Comparison of ENCODE assay signal across 24 mouse cellular contexts in genomic region chr11:70053156-70053555, GRCm38 (mm10). TPM values are rescaled to one million over a fixed set of nuclear protein-coding genes. Genes with fewer than 3 reads are reported as not detected.
A peak's percentile ranks its signal among the peaks of the same experiment; 100 is the strongest.
DNase-seq lines count a peak whose midpoint lies in the region; ATAC-seq and TF ChIP-seq lines count a peak whose summit lies in the region.
"Had no signal": no experiment of that assay in that cellular context is flagged by ENCODE, and none has a peak within 500 bp of the region (broad histone marks: within the 10 kb centered on the region; RNA-seq: fewer than 3 reads in every experiment).

No protein-coding gene starts in this region.

- TF ChIP-seq CTCF in liver, postnatal 0 days (IDR thresholded peaks at IDR 0.05; ENCODE audit: low read depth), result no peak

- no peak overlapping the region for H3K4me2 ChIP-seq in embryonic facial prominence, embryonic 13.5 days
- no peak overlapping the region for H3K4me2 ChIP-seq in liver, postnatal 0 days (ENCODE audit: low read depth, low read length)
- no peak overlapping the region for H3K4me2 ChIP-seq in liver, embryonic 11.5 days
- H3K4me2 ChIP-seq: embryonic facial prominence, embryonic 15.5 days; heart, embryonic 13.5 days; hindbrain, embryonic 15.5 days had no signal

- no peak for DNase-seq in embryonic facial prominence, embryonic 10.5 days (ENCODE audit: low spot score)
- DNase-seq in liver, postnatal 0 days, result no peak
- no peak for DNase-seq in liver, embryonic 11.5 days (ENCODE audit: low spot score)
- DNase-seq in right cerebral cortex, postnatal 10 days (ENCODE audit: low spot score in 2 of 2), result peak; percentile 35 to 41
- DNase-seq in right cerebral cortex, postnatal 25 days, result no peak
- DNase-seq in spleen, adult 12 weeks (ENCODE audit: low spot score), result no peak
- DNase-seq: adrenal gland, adult 2 months; adrenal gland, postnatal 25 days; cerebellum, adult 11 months; cerebellum, adult 8-10 months; gastrocnemius, postnatal 36 days; heart, adult 11 months; heart, postnatal 36 days had no signal

- 0 out of 2 replicates have a peak overlapping the region, but pooled peaks have one; percentile 16 for H3K27ac ChIP-seq in embryonic facial prominence, embryonic 13.5 days
- no peak overlapping the region for H3K27ac ChIP-seq in embryonic facial prominence, embryonic 10.5 days (replicated peaks)
- peak overlapping the region; percentile 88 for H3K27ac ChIP-seq in liver, postnatal 0 days (ENCODE audit: low read depth)
- H3K27ac ChIP-seq in liver, embryonic 11.5 days (ENCODE audit: low read depth, low read length), result no peak overlapping the region
- H3K27ac ChIP-seq: embryonic facial prominence, embryonic 15.5 days; forebrain, embryonic 10.5 days; heart, embryonic 13.5 days; hindbrain, embryonic 15.5 days had no signal

- H3K4me1 ChIP-seq in embryonic facial prominence, embryonic 13.5 days, result 0 out of 2 replicates have a peak, but pooled peaks cover 8% of the 10 kb centered on the region
- peaks cover 30% of the 10 kb centered on the region for H3K4me1 ChIP-seq in embryonic facial prominence, embryonic 10.5 days
- no peaks in the 10 kb centered on the region for H3K4me1 ChIP-seq in liver, postnatal 0 days (ENCODE audit: insufficient read depth)
- H3K4me1 ChIP-seq in liver, embryonic 11.5 days (replicated peaks; ENCODE audit: control insufficient read depth, insufficient read depth, low read length), result peaks cover 5% of the 10 kb centered on the region

- no peaks in the 10 kb centered on the region for H3K27me3 ChIP-seq in embryonic facial prominence, embryonic 13.5 days
- peaks cover 16% of the 10 kb centered on the region for H3K27me3 ChIP-seq in embryonic facial prominence, embryonic 10.5 days (replicated peaks; ENCODE audit: low read depth, poor library complexity, severe bottlenecking)
- H3K27me3 ChIP-seq in liver, postnatal 0 days (ENCODE audit: insufficient read depth, low read length), result no peaks in the 10 kb centered on the region
- H3K27me3 ChIP-seq in liver, embryonic 11.5 days (replicated peaks; ENCODE audit: control insufficient read depth, insufficient read depth, low read length), result no peaks in the 10 kb centered on the region
- H3K27me3 ChIP-seq: embryonic facial prominence, embryonic 15.5 days; hindbrain, embryonic 15.5 days had no signal

- ATAC-seq in embryonic facial prominence, embryonic 13.5 days (ENCODE audit: insufficient number of reproducible peaks, insufficient read depth, low FRiP score, low TSS enrichment, low read depth), result no peak
- ATAC-seq in liver, postnatal 0 days, result no peak
- no peak for ATAC-seq in liver, embryonic 11.5 days (replicated peaks; ENCODE audit: low FRiP score)
- ATAC-seq: activated CD4-positive, CD25-positive, alpha-beta regulatory T cell, adult 4 months; forebrain, embryonic 14.5 days; Patski had no signal

- TF ChIP-seq EP300 in liver, postnatal 0 days (IDR thresholded peaks at IDR 0.05; ENCODE audit: low read depth), result no peak

- H3K9me3 ChIP-seq in embryonic facial prominence, embryonic 13.5 days, result no peaks in the 10 kb centered on the region
- H3K9me3 ChIP-seq in embryonic facial prominence, embryonic 10.5 days, result no peaks in the 10 kb centered on the region
- H3K9me3 ChIP-seq in liver, postnatal 0 days (ENCODE audit: low read length), result no peaks in the 10 kb centered on the region
- no peaks in the 10 kb centered on the region for H3K9me3 ChIP-seq in liver, embryonic 11.5 days (ENCODE audit: control insufficient read depth, low read length)
- H3K9me3 ChIP-seq: embryonic facial prominence, embryonic 15.5 days; forebrain, embryonic 10.5 days; heart, embryonic 13.5 days; hindbrain, embryonic 15.5 days had no signal

- WGBS in embryonic facial prominence, embryonic 13.5 days, result 71% methylated on average over 7 of the region's 7 CpGs
- 81% methylated on average over 7 of the region's 7 CpGs for WGBS in embryonic facial prominence, embryonic 10.5 days
- 60% methylated on average over 7 of the region's 7 CpGs for WGBS in liver, postnatal 0 days (ENCODE audit: insufficient replicate concordance)
- WGBS in liver, embryonic 11.5 days, result 77% methylated on average over 7 of the region's 7 CpGs

- no peaks in the 10 kb centered on the region for H3K36me3 ChIP-seq in embryonic facial prominence, embryonic 13.5 days
- H3K36me3 ChIP-seq in embryonic facial prominence, embryonic 10.5 days (replicated peaks), result no peaks in the 10 kb centered on the region
- H3K36me3 ChIP-seq in liver, postnatal 0 days (replicated peaks; ENCODE audit: insufficient read depth, low read length), result peaks cover 6% of the 10 kb centered on the region; the same call in 1 of the 2 replicates
- no peaks in the 10 kb centered on the region for H3K36me3 ChIP-seq in liver, embryonic 11.5 days (ENCODE audit: control insufficient read depth, insufficient read depth, low read length)
- H3K36me3 ChIP-seq: embryonic facial prominence, embryonic 15.5 days; forebrain, embryonic 10.5 days; heart, embryonic 13.5 days; hindbrain, embryonic 15.5 days had no signal

- H3K9ac ChIP-seq in embryonic facial prominence, embryonic 13.5 days, result no peak overlapping the region
- H3K9ac ChIP-seq in liver, postnatal 0 days (replicated peaks), result no peak overlapping the region
- no peak overlapping the region for H3K9ac ChIP-seq in liver, embryonic 11.5 days (ENCODE audit: low read depth, low read length)
- H3K9ac ChIP-seq: embryonic facial prominence, embryonic 15.5 days; heart, embryonic 13.5 days; hindbrain, embryonic 15.5 days had no signal

- no peak overlapping the region for H3K4me3 ChIP-seq in embryonic facial prominence, embryonic 13.5 days
- H3K4me3 ChIP-seq in embryonic facial prominence, embryonic 10.5 days, result no peak overlapping the region
- no peak overlapping the region for H3K4me3 ChIP-seq in liver, postnatal 0 days (ENCODE audit: low read depth, low read length)
- no peak overlapping the region for H3K4me3 ChIP-seq in liver, embryonic 11.5 days (ENCODE audit: low read depth, low read length)
- H3K4me3 ChIP-seq: embryonic facial prominence, embryonic 15.5 days; erythroblast, embryonic 14.5 days; forebrain, embryonic 10.5 days; heart, embryonic 13.5 days; hindbrain, embryonic 15.5 days had no signal

RNA-seq across cellular contexts. Expression of gene Asgr1, which starts 0.7 kb away (rescaled TPM):
- polyA plus RNA-seq in embryonic facial prominence, embryonic 13.5 days (2015; fragmentation: Nextera tagmentation; extraction: Ambion mirVana), result 0.24 and 0.47 TPM in 2 replicates
- polyA plus RNA-seq in embryonic facial prominence, embryonic 10.5 days (2016; fragmentation: Nextera tagmentation; extraction: Ambion mirVana), result 0.55 and 0.70 TPM in 2 replicates
- polyA plus RNA-seq in liver, postnatal 0 days (2015; fragmentation: Nextera tagmentation; extraction: Ambion mirVana), result 458 and 462 TPM in 2 replicates
- polyA plus RNA-seq in liver, embryonic 11.5 days (2014; fragmentation: Nextera tagmentation; extraction: Ambion mirVana), result 0.40 and 0.66 TPM in 2 replicates
- polyA plus RNA-seq: activated CD4-positive, CD25-positive, alpha-beta regulatory T cell, adult 4 months; erythroblast, embryonic 14.5 days; heart, embryonic 13.5 days; heart, postnatal 0 days; Patski had no signal

RNA-seq across cellular contexts. Expression of gene Dlg4, which starts 36.4 kb away (rescaled TPM):
- 13.1 and 13.5 TPM in 2 replicates for polyA plus RNA-seq in embryonic facial prominence, embryonic 13.5 days (2015; fragmentation: Nextera tagmentation; extraction: Ambion mirVana)
- 12.6 and 13.2 TPM in 2 replicates for polyA plus RNA-seq in embryonic facial prominence, embryonic 10.5 days (2016; fragmentation: Nextera tagmentation; extraction: Ambion mirVana)
- 0.58 and 0.61 TPM in 2 replicates for polyA plus RNA-seq in liver, postnatal 0 days (2015; fragmentation: Nextera tagmentation; extraction: Ambion mirVana)
- 9.3 and 9.4 TPM in 2 replicates for polyA plus RNA-seq in liver, embryonic 11.5 days (2014; fragmentation: Nextera tagmentation; extraction: Ambion mirVana)

RNA-seq across cellular contexts. Expression of gene Acadvl, which starts 37.9 kb away (rescaled TPM):
- polyA plus RNA-seq in embryonic facial prominence, embryonic 13.5 days (2015; fragmentation: Nextera tagmentation; extraction: Ambion mirVana), result 78.2 and 82.3 TPM in 2 replicates
- polyA plus RNA-seq in embryonic facial prominence, embryonic 10.5 days (2016; fragmentation: Nextera tagmentation; extraction: Ambion mirVana), result 42.2 and 46.3 TPM in 2 replicates
- 345 and 367 TPM in 2 replicates for polyA plus RNA-seq in liver, postnatal 0 days (2015; fragmentation: Nextera tagmentation; extraction: Ambion mirVana)
- 85.7 and 89.7 TPM in 2 replicates for polyA plus RNA-seq in liver, embryonic 11.5 days (2014; fragmentation: Nextera tagmentation; extraction: Ambion mirVana)

RNA-seq across cellular contexts. Expression of gene Asgr2, which starts 39.3 kb away (rescaled TPM):
- not detected in 2 replicates for polyA plus RNA-seq in embryonic facial prominence, embryonic 13.5 days (2015; fragmentation: Nextera tagmentation; extraction: Ambion mirVana)
- not detected in 2 replicates for polyA plus RNA-seq in embryonic facial prominence, embryonic 10.5 days (2016; fragmentation: Nextera tagmentation; extraction: Ambion mirVana)
- 48.3 and 53.3 TPM in 2 replicates for polyA plus RNA-seq in liver, postnatal 0 days (2015; fragmentation: Nextera tagmentation; extraction: Ambion mirVana)
- polyA plus RNA-seq in liver, embryonic 11.5 days (2014; fragmentation: Nextera tagmentation; extraction: Ambion mirVana), result 4.3 and 5.8 TPM in 2 replicates
- polyA plus RNA-seq: activated CD4-positive, CD25-positive, alpha-beta regulatory T cell, adult 4 months; erythroblast, embryonic 14.5 days; forebrain, embryonic 10.5 days; forebrain, embryonic 14.5 days; heart, embryonic 13.5 days; heart, postnatal 0 days; hindbrain, embryonic 11.5 days; hindbrain, embryonic 15.5 days; Patski had no signal

RNA-seq across cellular contexts. Expression of gene Dvl2, which starts 52.8 kb away (rescaled TPM):
- 55.0 and 56.8 TPM in 2 replicates for polyA plus RNA-seq in embryonic facial prominence, embryonic 13.5 days (2015; fragmentation: Nextera tagmentation; extraction: Ambion mirVana)
- 59.0 and 59.8 TPM in 2 replicates for polyA plus RNA-seq in embryonic facial prominence, embryonic 10.5 days (2016; fragmentation: Nextera tagmentation; extraction: Ambion mirVana)
- 2.7 and 3.4 TPM in 2 replicates for polyA plus RNA-seq in liver, postnatal 0 days (2015; fragmentation: Nextera tagmentation; extraction: Ambion mirVana)
- polyA plus RNA-seq in liver, embryonic 11.5 days (2014; fragmentation: Nextera tagmentation; extraction: Ambion mirVana), result 22.1 and 23.3 TPM in 2 replicates

Comparison
In these comparisons a context has a peak if more than half of its experiments do, and no peak if none do; other contexts are left out.
1. H3K27ac ChIP-seq: peak in embryonic facial prominence, embryonic 13.5 days (single experiment) and liver, postnatal 0 days (single experiment); none in embryonic facial prominence, embryonic 10.5 days (single experiment) and liver, embryonic 11.5 days (single experiment).
2. DNase-seq: peak in right cerebral cortex, postnatal 10 days (2 of 2); none in embryonic facial prominence, embryonic 10.5 days (single experiment), liver, postnatal 0 days (single experiment), liver, embryonic 11.5 days (single experiment), right cerebral cortex, postnatal 25 days (single experiment) and spleen, adult 12 weeks (single experiment).
3. RNA of gene Asgr1, which starts 0.7 kb away (polyA plus RNA-seq): 458 to 462 TPM in liver, postnatal 0 days; 0.55 to 0.70 TPM in embryonic facial prominence, embryonic 10.5 days, 0.40 to 0.66 TPM in liver, embryonic 11.5 days and 0.24 to 0.47 TPM in embryonic facial prominence, embryonic 13.5 days; every median in the first group is over 100 times any median in the second.